ENCODE assay signal across 18 mouse cellular contexts in the genomic region with DNA sequence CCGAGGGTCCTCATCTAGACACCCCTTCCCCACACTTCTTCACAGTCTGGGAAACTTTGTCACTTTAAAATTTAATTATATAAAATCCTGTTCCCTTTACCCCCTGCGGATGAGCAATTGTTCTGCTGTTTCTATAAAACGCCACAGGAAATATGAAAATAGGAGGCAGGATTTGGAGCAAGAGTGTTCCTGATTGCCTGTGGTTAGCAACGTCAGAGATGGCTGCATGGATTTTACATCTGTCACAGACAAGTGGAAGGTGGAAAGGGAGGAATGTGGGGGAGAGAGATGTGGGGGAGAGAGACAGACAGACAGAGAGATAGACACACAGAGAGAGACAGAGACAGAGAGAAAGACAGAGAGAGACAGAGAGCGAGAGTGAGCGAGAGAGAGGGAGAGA.
DNase-seq lines count a peak whose midpoint lies in the region; ATAC-seq lines count a peak whose summit lies in the region.
"Had no signal": no experiment of that assay in that cellular context is flagged by ENCODE, and none has a peak within 500 bp of the region (broad histone marks: within the 10 kb centered on the region; RNA-seq: fewer than 3 reads in every experiment).

No protein-coding gene starts in this region.

- no peak overlapping the region for H3K4me3 ChIP-seq in forebrain, embryonic 13.5 days
- H3K4me3 ChIP-seq in forebrain, embryonic 16.5 days (replicated peaks; ENCODE audit: low read length), result no peak overlapping the region
- no peak overlapping the region for H3K4me3 ChIP-seq in hindbrain, embryonic 13.5 days
- H3K4me3 ChIP-seq in hindbrain, embryonic 12.5 days, result no peak overlapping the region
- no peak overlapping the region for H3K4me3 ChIP-seq in midbrain, embryonic 12.5 days
- H3K4me3 ChIP-seq: heart, embryonic 15.5 days; limb, embryonic 10.5 days had no signal

- no peaks in the 10 kb centered on the region for H3K27me3 ChIP-seq in forebrain, embryonic 13.5 days
- no peaks in the 10 kb centered on the region for H3K27me3 ChIP-seq in forebrain, embryonic 16.5 days (replicated peaks; ENCODE audit: control insufficient read depth, insufficient read depth, low read length)
- H3K27me3 ChIP-seq in hindbrain, embryonic 13.5 days, result no peaks in the 10 kb centered on the region
- H3K27me3 ChIP-seq in hindbrain, embryonic 12.5 days, result no peaks in the 10 kb centered on the region
- H3K27me3 ChIP-seq in midbrain, embryonic 12.5 days, result peaks cover 1% of the 10 kb centered on the region
- H3K27me3 ChIP-seq: CH12.LX had no signal

- H3K36me3 ChIP-seq in forebrain, embryonic 13.5 days (ENCODE audit: poor library complexity, severe bottlenecking), result no peaks in the 10 kb centered on the region
- no peaks in the 10 kb centered on the region for H3K36me3 ChIP-seq in forebrain, embryonic 16.5 days (ENCODE audit: control insufficient read depth, insufficient read depth)
- no peaks in the 10 kb centered on the region for H3K36me3 ChIP-seq in hindbrain, embryonic 13.5 days
- no peaks in the 10 kb centered on the region for H3K36me3 ChIP-seq in hindbrain, embryonic 12.5 days
- H3K36me3 ChIP-seq in midbrain, embryonic 12.5 days, result no peaks in the 10 kb centered on the region
- H3K36me3 ChIP-seq: heart, embryonic 15.5 days; limb, embryonic 10.5 days had no signal

- WGBS in forebrain, embryonic 13.5 days, result 33% methylated on average over 6 of the region's 6 CpGs
- 36% methylated on average over 6 of the region's 6 CpGs for WGBS in forebrain, embryonic 16.5 days
- 38% methylated on average over 6 of the region's 6 CpGs for WGBS in hindbrain, embryonic 13.5 days
- 38% methylated on average over 6 of the region's 6 CpGs for WGBS in hindbrain, embryonic 12.5 days
- 34% methylated on average over 6 of the region's 6 CpGs for WGBS in midbrain, embryonic 12.5 days

- ATAC-seq in forebrain, embryonic 13.5 days, result no peak
- no peak for ATAC-seq in forebrain, embryonic 16.5 days
- no peak for ATAC-seq in hindbrain, embryonic 13.5 days (ENCODE audit: low FRiP score)
- no peak for ATAC-seq in hindbrain, embryonic 12.5 days (ENCODE audit: low FRiP score)
- ATAC-seq in midbrain, embryonic 12.5 days (ENCODE audit: low FRiP score, low read depth), result no peak

- H3K4me2 ChIP-seq in forebrain, embryonic 13.5 days, result 0 out of 2 replicates have a peak overlapping the region, but pooled peaks have one; percentile 1
- H3K4me2 ChIP-seq in forebrain, embryonic 16.5 days (ENCODE audit: low read length), result no peak overlapping the region
- H3K4me2 ChIP-seq in hindbrain, embryonic 13.5 days, result no peak overlapping the region
- H3K4me2 ChIP-seq in hindbrain, embryonic 12.5 days (replicated peaks), result no peak overlapping the region
- H3K4me2 ChIP-seq in midbrain, embryonic 12.5 days (replicated peaks), result peak overlapping the region; percentile 13
- H3K4me2 ChIP-seq: heart, embryonic 15.5 days; liver, embryonic 11.5 days had no signal

- no peak overlapping the region for H3K9ac ChIP-seq in forebrain, embryonic 13.5 days
- no peak overlapping the region for H3K9ac ChIP-seq in forebrain, embryonic 16.5 days (replicated peaks; ENCODE audit: low read depth, low read length)
- no peak overlapping the region for H3K9ac ChIP-seq in hindbrain, embryonic 13.5 days
- no peak overlapping the region for H3K9ac ChIP-seq in hindbrain, embryonic 12.5 days
- H3K9ac ChIP-seq in midbrain, embryonic 12.5 days (replicated peaks), result no peak overlapping the region
- H3K9ac ChIP-seq: heart, embryonic 15.5 days had no signal

- peaks cover 19% of the 10 kb centered on the region for H3K4me1 ChIP-seq in forebrain, embryonic 13.5 days
- peaks cover 9% of the 10 kb centered on the region for H3K4me1 ChIP-seq in forebrain, embryonic 16.5 days (replicated peaks; ENCODE audit: control insufficient read depth, insufficient read depth, low read length)
- peaks cover 21% of the 10 kb centered on the region for H3K4me1 ChIP-seq in hindbrain, embryonic 13.5 days (replicated peaks)
- H3K4me1 ChIP-seq in hindbrain, embryonic 12.5 days, result peaks cover 23% of the 10 kb centered on the region
- H3K4me1 ChIP-seq in midbrain, embryonic 12.5 days, result peaks cover 20% of the 10 kb centered on the region

- peak; percentile 58 for DNase-seq in brain, adult 2 months (ENCODE audit: low read depth, low spot score)
- DNase-seq in urinary bladder, postnatal 14 days (ENCODE audit: low spot score), result no peak
- DNase-seq: cerebellum, postnatal 10 days; gastrocnemius, postnatal 14 days; lung, adult 2 months; lung, postnatal 36 days; right cerebral cortex, postnatal 25 days; thymus, postnatal 14 days had no signal

- no peaks in the 10 kb centered on the region for H3K9me3 ChIP-seq in forebrain, embryonic 13.5 days (replicated peaks)
- no peaks in the 10 kb centered on the region for H3K9me3 ChIP-seq in forebrain, embryonic 16.5 days (ENCODE audit: control insufficient read depth, low read length)
- H3K9me3 ChIP-seq in hindbrain, embryonic 13.5 days, result no peaks in the 10 kb centered on the region
- H3K9me3 ChIP-seq in hindbrain, embryonic 12.5 days (replicated peaks), result no peaks in the 10 kb centered on the region
- no peaks in the 10 kb centered on the region for H3K9me3 ChIP-seq in midbrain, embryonic 12.5 days
- H3K9me3 ChIP-seq: heart, embryonic 15.5 days; limb, embryonic 10.5 days had no signal

- H3K27ac ChIP-seq in forebrain, embryonic 13.5 days, result no peak overlapping the region
- H3K27ac ChIP-seq in forebrain, embryonic 16.5 days (ENCODE audit: low read length), result no peak overlapping the region
- peak overlapping the region; percentile 55 for H3K27ac ChIP-seq in hindbrain, embryonic 13.5 days
- H3K27ac ChIP-seq in hindbrain, embryonic 12.5 days, result no peak overlapping the region
- no peak overlapping the region for H3K27ac ChIP-seq in midbrain, embryonic 12.5 days (replicated peaks)
- H3K27ac ChIP-seq: heart, embryonic 15.5 days; limb, embryonic 10.5 days; stomach, postnatal 0 days had no signal

Comparison
In these comparisons a context has a peak if more than half of its experiments do, and no peak if none do; other contexts are left out.
1. H3K4me2 ChIP-seq: peak in forebrain, embryonic 13.5 days (single experiment) and midbrain, embryonic 12.5 days (single experiment); none in forebrain, embryonic 16.5 days (single experiment), hindbrain, embryonic 13.5 days (single experiment) and hindbrain, embryonic 12.5 days (single experiment).